Mouse (Mus musculus) cerebellum, adult 2 months (tissue): ENCODE measurements around the gene 4930519P11Rik.
A peak's percentile ranks its signal among the peaks of the same experiment; 100 is the strongest.

Source experiments
- CTCF ChIP-seq: fragments of 200-500 bp; IDR thresholded peaks from 2 replicates; pipeline ENCODE4 v1.5.1; 2011; ENCODE audit warnings: low read depth, mild to moderate bottlenecking, control low read depth, low read length, moderate library complexity, borderline replicate concordance; ENCODE audit not compliant: insufficient read depth
- POLR2A ChIP-seq: fragments of 200-500 bp; IDR thresholded peaks from 2 replicates; pipeline ENCODE4 v1.6.1; 2011; ENCODE audit warnings: low read length, control low read depth, borderline replicate concordance; ENCODE audit not compliant: insufficient read depth

GRCm38 (mm10) chr2:154624137-154624536 lies 10.9 kb upstream of the 4930519P11Rik start:
- peak; percentile 9; the same call in 1 of the 2 replicates for TF ChIP-seq CTCF
- no peak for TF ChIP-seq POLR2A
